12 mouse cellular contexts compared by ENCODE assay signal in genomic region chr9:102205518-102205917, GRCm38 (mm10).
"Had no signal": no experiment of that assay in that cellular context is flagged by ENCODE, and none has a peak within 500 bp of the region (broad histone marks: within the 10 kb centered on the region; RNA-seq: fewer than 3 reads in every experiment).

No protein-coding gene starts in this region.

- DNase-seq: lung, adult 18-20 months; lung, embryonic 14.5 days; lung, postnatal 10 days; lung, postnatal 4 days; midbrain, embryonic 14.5 days; retina, postnatal 1 day; right cerebral cortex, adult 18-20 months; right cerebral cortex, postnatal 14 days; spleen, adult 18-20 months; thymus, adult 18-20 months; thymus, postnatal 14 days; thymus, postnatal 4 days had no signal
